Mouse (Mus musculus) neural tube, embryonic 12.5 days (tissue): ENCODE results near the gene Mylk. TPM values are rescaled to one million over a fixed set of nuclear protein-coding genes. Genes with fewer than 3 reads are reported as not detected.

Source experiments
- ATAC-seq: fragments of 200-750 bp; cut with Nextera tagmentation; 2 replicates; pipeline ENCODE4 v1.8.0; 2017; ENCODE audit warnings: low read depth, mild to moderate bottlenecking, moderate TSS enrichment, moderate library complexity; ENCODE audit not compliant: low FRiP score
- H3K27ac ChIP-seq: fragments of 300-500 bp; sonication (generic); 2 replicates; pipeline ENCODE4 v1.5.1; 2016
- H3K27me3 ChIP-seq: fragments of 300-500 bp; sonication (generic); replicated peaks from 2 replicates; pipeline ENCODE4 v1.6.1; 2016; ENCODE audit warnings: mild to moderate bottlenecking
- H3K36me3 ChIP-seq: fragments of 300-500 bp; sonication (generic); 2 replicates; pipeline ENCODE4 v1.6.1; 2016; ENCODE audit warnings: mild to moderate bottlenecking
- H3K4me1 ChIP-seq: fragments of 300-500 bp; sonication (generic); 2 replicates; pipeline ENCODE4 v1.6.1; 2016
- H3K4me2 ChIP-seq: fragments of 300-500 bp; sonication (generic); replicated peaks from 2 replicates; pipeline ENCODE4 v1.6.1; 2016; ENCODE audit warnings: mild to moderate bottlenecking
- H3K4me3 ChIP-seq: fragments of 300-500 bp; sonication (generic); 2 replicates; pipeline ENCODE4 v1.5.1; 2016
- H3K9ac ChIP-seq: fragments of 300-500 bp; sonication (generic); 2 replicates; pipeline ENCODE4 v1.6.1; 2016; ENCODE audit warnings: mild to moderate bottlenecking
- H3K9me3 ChIP-seq: fragments of 300-500 bp; sonication (generic); 2 replicates; pipeline ENCODE4 v1.6.1; 2016; ENCODE audit warnings: mild to moderate bottlenecking
- WGBS: fragments of 180-500 bp; shearing (Covaris S2); methylation state at CpG from one replicate; pipeline ENCODE4 v1.1.7; 2016; 5-methylcytosine and 5-hydroxymethylcytosine counted together
- polyA plus RNA-seq: library from polyadenylated mRNA; unstranded; fragments of >200 nt; fragmentation: Nextera tagmentation; extraction: Ambion mirVana; gene quantifications from 2 replicates; pipeline ENCODE4 v1.2.1, GENCODE M21; 2016

Gene Mylk
- polyA plus RNA-seq, 1 experiment from 2014 or later = 5.1 TPM

- no peak for ATAC-seq
- Histone ChIP-seq H3K27ac (no peak overlapping the region), H3K27me3 (no peaks in the 10 kb centered on the region), H3K9ac (no peak overlapping the region), H3K4me2 (no peak overlapping the region), H3K9me3 (no peaks in the 10 kb centered on the region), H3K4me1 (peaks cover 5% of the 10 kb centered on the region), H3K4me3 (no peak overlapping the region), H3K36me3 (no peaks in the 10 kb centered on the region)
- WGBS = 62% methylated on average over 9 of the region's 9 CpGs
Measured at GRCm38 (mm10) chr16:34936339-34936810, 191.4 kb downstream of the Mylk start.

GRCm38 (mm10) chr16:34937611-34938010, 192.6 kb downstream of the Mylk start:
- no peak overlapping the region for H3K9ac ChIP-seq
- no peak for ATAC-seq
- no peaks in the 10 kb centered on the region for H3K9me3 ChIP-seq
- no peak overlapping the region for H3K27ac ChIP-seq
- H3K4me2 ChIP-seq = no peak overlapping the region
- 52% methylated on average over 4 of the region's 4 CpGs for WGBS
- H3K4me1 ChIP-seq = peaks cover 7% of the 10 kb centered on the region
- H3K36me3 ChIP-seq = no peaks in the 10 kb centered on the region
- H3K27me3 ChIP-seq = no peaks in the 10 kb centered on the region
- no peak overlapping the region for H3K4me3 ChIP-seq

GRCm38 (mm10) chr16:34938248-34938647, 193.2 kb downstream of the Mylk start:
- H3K36me3 ChIP-seq = no peaks in the 10 kb centered on the region
- H3K9ac ChIP-seq = no peak overlapping the region
- H3K27ac ChIP-seq = no peak overlapping the region
- H3K4me2 ChIP-seq = no peak overlapping the region
- H3K27me3 ChIP-seq = no peaks in the 10 kb centered on the region
- no peak for ATAC-seq
- WGBS = 78% methylated on average over 2 of the region's 2 CpGs
- H3K4me1 ChIP-seq = peaks cover 7% of the 10 kb centered on the region
- H3K9me3 ChIP-seq = no peaks in the 10 kb centered on the region
- H3K4me3 ChIP-seq = no peak overlapping the region

GRCm38 (mm10) chr16:34939951-34940350, 194.9 kb downstream of the Mylk start:
- H3K36me3 ChIP-seq = no peaks in the 10 kb centered on the region
- no peak overlapping the region for H3K9ac ChIP-seq
- no peak overlapping the region for H3K27ac ChIP-seq
- H3K27me3 ChIP-seq = no peaks in the 10 kb centered on the region
- H3K9me3 ChIP-seq = no peaks in the 10 kb centered on the region
- H3K4me2 ChIP-seq = no peak overlapping the region
- WGBS = 45% methylated on average over 5 of the region's 5 CpGs
- no peak overlapping the region for H3K4me3 ChIP-seq
- peaks cover 7% of the 10 kb centered on the region for H3K4me1 ChIP-seq
- no peak for ATAC-seq

- Histone ChIP-seq H3K4me1 (peaks cover 7% of the 10 kb centered on the region), H3K4me3 (no peak overlapping the region), H3K9me3 (no peaks in the 10 kb centered on the region), H3K27ac (no peak overlapping the region), H3K4me2 (no peak overlapping the region), H3K9ac (no peak overlapping the region), H3K27me3 (no peaks in the 10 kb centered on the region), H3K36me3 (no peaks in the 10 kb centered on the region)
- 80% methylated on average over 5 of the region's 5 CpGs for WGBS
- no peak for ATAC-seq
Measured at GRCm38 (mm10) chr16:34940363-34940762, 195.4 kb downstream of the Mylk start.

- H3K9me3 ChIP-seq = no peaks in the 10 kb centered on the region
- H3K4me1 ChIP-seq = peaks cover 6% of the 10 kb centered on the region; the same call in 1 of the 2 replicates
- WGBS = 27% methylated on average over 3 of the region's 3 CpGs
- no peak overlapping the region for H3K27ac ChIP-seq
- H3K4me3 ChIP-seq = no peak overlapping the region
- H3K36me3 ChIP-seq = no peaks in the 10 kb centered on the region
- H3K27me3 ChIP-seq = no peaks in the 10 kb centered on the region
- H3K4me2 ChIP-seq = no peak overlapping the region
- H3K9ac ChIP-seq = no peak overlapping the region
- no peak for ATAC-seq
Measured at GRCm38 (mm10) chr16:34941915-34942314, 196.9 kb downstream of the Mylk start.

- H3K4me1 ChIP-seq = peaks cover 6% of the 10 kb centered on the region; the same call in 1 of the 2 replicates
- H3K9ac ChIP-seq = no peak overlapping the region
- H3K9me3 ChIP-seq = no peaks in the 10 kb centered on the region
- no peaks in the 10 kb centered on the region for H3K27me3 ChIP-seq
- no peak overlapping the region for H3K27ac ChIP-seq
- no peaks in the 10 kb centered on the region for H3K36me3 ChIP-seq
- no peak overlapping the region for H3K4me2 ChIP-seq
- 88% methylated on average over 3 of the region's 3 CpGs for WGBS
- no peak overlapping the region for H3K4me3 ChIP-seq
- ATAC-seq = no peak
Measured at GRCm38 (mm10) chr16:34946301-34946700, 201.3 kb downstream of the Mylk start.

- Histone ChIP-seq H3K27me3 (no peaks in the 10 kb centered on the region), H3K4me2 (no peak overlapping the region), H3K9me3 (0 out of 2 replicates have a peak, but pooled peaks cover 4% of the 10 kb centered on the region), H3K4me1 (0 out of 2 replicates have a peak, but pooled peaks cover 4% of the 10 kb centered on the region), H3K27ac (no peak overlapping the region), H3K36me3 (no peaks in the 10 kb centered on the region), H3K9ac (no peak overlapping the region), H3K4me3 (no peak overlapping the region)
- WGBS = 89% methylated on average over 9 of the region's 9 CpGs
- ATAC-seq = no peak
Measured at GRCm38 (mm10) chr16:34950935-34951334, 205.9 kb downstream of the Mylk start.

GRCm38 (mm10) chr16:34952254-34952653, 207.2 kb downstream of the Mylk start:
- Histone ChIP-seq H3K4me3 (no peak overlapping the region), H3K9me3 (0 out of 2 replicates have a peak, but pooled peaks cover 4% of the 10 kb centered on the region), H3K9ac (no peak overlapping the region), H3K27me3 (no peaks in the 10 kb centered on the region), H3K4me1 (no peaks in the 10 kb centered on the region), H3K4me2 (no peak overlapping the region), H3K36me3 (no peaks in the 10 kb centered on the region), H3K27ac (no peak overlapping the region)
- WGBS = 80% methylated on average over 5 of the region's 5 CpGs
- ATAC-seq = no peak

- H3K36me3 ChIP-seq = no peaks in the 10 kb centered on the region
- ATAC-seq = no peak
Measured at GRCm38 (mm10) chr16:34952798-34953197, 207.8 kb downstream of the Mylk start.

GRCm38 (mm10) chr16:34953501-34953900, 208.5 kb downstream of the Mylk start:
- Histone ChIP-seq H3K27me3 (no peaks in the 10 kb centered on the region), H3K4me3 (no peak overlapping the region), H3K36me3 (no peaks in the 10 kb centered on the region), H3K9ac (no peak overlapping the region), H3K9me3 (0 out of 2 replicates have a peak, but pooled peaks cover 4% of the 10 kb centered on the region), H3K4me1 (peaks cover 1% of the 10 kb centered on the region), H3K27ac (no peak overlapping the region), H3K4me2 (no peak overlapping the region)
- no peak for ATAC-seq
- 92% methylated on average over 10 of the region's 10 CpGs for WGBS

More at GRCm38 (mm10) chr16:34952798-34953197, 207.8 kb downstream of the Mylk start:
- Histone ChIP-seq H3K4me1 (no peaks in the 10 kb centered on the region), H3K4me3 (no peak overlapping the region), H3K27me3 (no peaks in the 10 kb centered on the region), H3K9me3 (0 out of 2 replicates have a peak, but pooled peaks cover 4% of the 10 kb centered on the region), H3K27ac (no peak overlapping the region), H3K9ac (no peak overlapping the region), H3K4me2 (no peak overlapping the region)
- WGBS = 83% methylated on average over 3 of the region's 3 CpGs

- no peak overlapping the region for H3K4me2 ChIP-seq
- no peak for ATAC-seq
- H3K4me1 ChIP-seq = peaks cover 8% of the 10 kb centered on the region
- no peak overlapping the region for H3K27ac ChIP-seq
- no peaks in the 10 kb centered on the region for H3K36me3 ChIP-seq
- no peak overlapping the region for H3K9ac ChIP-seq
- WGBS = 78% methylated on average over 8 of the region's 8 CpGs
- no peaks in the 10 kb centered on the region for H3K27me3 ChIP-seq
- no peak overlapping the region for H3K4me3 ChIP-seq
- 0 out of 2 replicates have a peak, but pooled peaks cover 4% of the 10 kb centered on the region for H3K9me3 ChIP-seq
Measured at GRCm38 (mm10) chr16:34957487-34958230, 212.6 kb downstream of the Mylk start.

GRCm38 (mm10) chr16:34958667-34959066, 213.7 kb downstream of the Mylk start:
- 14% methylated on average over 9 of the region's 9 CpGs for WGBS
- Histone ChIP-seq H3K9me3 (0 out of 2 replicates have a peak, but pooled peaks cover 4% of the 10 kb centered on the region), H3K9ac (no peak overlapping the region), H3K27ac (no peak overlapping the region), H3K4me1 (peaks cover 8% of the 10 kb centered on the region), H3K4me2 (no peak overlapping the region), H3K4me3 (no peak overlapping the region), H3K27me3 (no peaks in the 10 kb centered on the region), H3K36me3 (no peaks in the 10 kb centered on the region)
- no peak for ATAC-seq
